Mouse (Mus musculus): Measurements from ENCODE around the gene Rapgef5. TPM values are rescaled to one million over a fixed set of nuclear protein-coding genes. Genes with fewer than 3 reads are reported as not detected.
"Not testable (repeated sequence)": the region's sequence is repeated elsewhere in the genome, so short reads cannot be mapped to it uniquely, and the experiment has no call there.

Rapgef5 gene
- total RNA-seq, 2 experiments from 2014 or later, result 44.2 to 48.3 TPM

DNA sequence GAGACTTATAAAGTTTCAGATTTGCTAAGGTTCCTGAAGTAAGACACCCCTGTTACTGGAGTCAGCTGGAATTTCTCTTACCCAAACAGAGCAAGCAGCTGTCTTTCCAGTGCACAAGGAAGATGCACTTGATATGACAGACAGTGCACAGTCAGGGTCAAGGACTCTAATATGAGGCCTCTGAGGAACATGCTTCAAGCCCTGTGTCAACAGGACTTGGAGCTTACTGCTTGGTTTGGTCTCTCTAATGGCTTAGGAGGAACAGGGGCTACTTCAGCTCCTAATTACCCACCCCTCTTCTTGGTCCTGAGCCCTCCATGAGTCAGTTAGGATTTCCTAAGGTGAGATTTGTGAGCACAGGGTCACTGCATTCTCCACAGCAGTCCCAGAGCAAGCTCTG is 244.6 kb downstream of the Rapgef5 start:
- DNase-seq (ENCODE audit: low spot score in 2 of 2), result no peak

DNA sequence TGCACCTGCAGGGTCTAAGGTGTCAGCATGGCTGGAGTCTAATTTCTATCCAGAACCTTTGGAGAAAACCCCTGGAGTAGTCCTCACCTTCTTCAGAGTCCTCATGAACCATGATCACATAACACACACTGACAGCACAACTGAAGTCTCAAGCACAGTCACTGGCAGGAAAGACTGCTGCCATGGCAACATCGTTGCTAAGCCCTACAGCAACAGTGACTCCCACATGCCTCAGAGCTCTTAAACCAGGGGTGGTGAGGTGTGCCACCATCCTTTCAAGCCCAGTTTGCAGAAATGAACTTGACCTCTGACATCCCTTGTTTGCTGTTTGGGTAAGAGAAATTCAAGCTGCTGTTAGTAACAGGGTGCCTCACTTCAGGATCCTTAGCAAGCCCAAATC is 245.4 kb downstream of the Rapgef5 start:
- no peak for DNase-seq (ENCODE audit: low spot score in 2 of 2)

- DNase-seq (ENCODE audit: low spot score in 2 of 2), result no peak
Observed at GRCm38 (mm10) chr12:117763247-117763646, 247.0 kb downstream of the Rapgef5 start.

- DNase-seq (ENCODE audit: low spot score in 2 of 2), result peak in 1 of 2 experiments; percentile 46
Observed at GRCm38 (mm10) chr12:117764839-117765238, 248.6 kb downstream of the Rapgef5 start.

- DNase-seq (ENCODE audit: low spot score in 2 of 2), result peak; percentile 20 to 53
Observed at GRCm38 (mm10) chr12:117769113-117769512, 252.8 kb downstream of the Rapgef5 start.

GRCm38 (mm10) chr12:117770211-117770610 is 253.9 kb downstream of the Rapgef5 start:
- no peak for DNase-seq (ENCODE audit: low spot score in 2 of 2)

GRCm38 (mm10) chr12:117771156-117771555 is 254.9 kb downstream of the Rapgef5 start:
- DNase-seq (ENCODE audit: low spot score in 2 of 2), result no peak

GRCm38 (mm10) chr12:117772638-117773037 is 256.4 kb downstream of the Rapgef5 start:
- DNase-seq (ENCODE audit: low spot score in 2 of 2), result peak; percentile 32 to 54

- no peak for DNase-seq (ENCODE audit: low spot score in 2 of 2)
Observed at GRCm38 (mm10) chr12:117776841-117777240, 260.6 kb downstream of the Rapgef5 start.

DNA sequence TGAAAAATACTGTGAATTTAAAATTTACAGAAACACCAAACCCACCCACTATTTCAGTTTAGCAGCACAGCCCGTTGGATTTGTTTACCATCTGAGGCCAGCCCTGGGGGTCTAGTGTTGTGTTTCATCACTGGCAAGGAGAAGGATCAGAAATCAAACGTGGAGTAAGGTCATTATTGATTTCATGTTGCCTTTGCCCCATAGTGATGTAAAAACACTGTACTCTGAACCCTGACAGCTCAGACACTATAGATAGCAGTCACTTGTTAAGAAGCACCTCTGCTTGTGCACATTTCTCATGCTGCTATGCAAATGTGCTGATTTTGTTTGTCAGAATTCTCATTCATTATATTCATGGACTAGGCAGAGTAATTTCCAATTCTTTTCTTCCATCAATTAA is 265.1 kb downstream of the Rapgef5 start:
- no peak for DNase-seq (ENCODE audit: low spot score in 2 of 2)

DNA sequence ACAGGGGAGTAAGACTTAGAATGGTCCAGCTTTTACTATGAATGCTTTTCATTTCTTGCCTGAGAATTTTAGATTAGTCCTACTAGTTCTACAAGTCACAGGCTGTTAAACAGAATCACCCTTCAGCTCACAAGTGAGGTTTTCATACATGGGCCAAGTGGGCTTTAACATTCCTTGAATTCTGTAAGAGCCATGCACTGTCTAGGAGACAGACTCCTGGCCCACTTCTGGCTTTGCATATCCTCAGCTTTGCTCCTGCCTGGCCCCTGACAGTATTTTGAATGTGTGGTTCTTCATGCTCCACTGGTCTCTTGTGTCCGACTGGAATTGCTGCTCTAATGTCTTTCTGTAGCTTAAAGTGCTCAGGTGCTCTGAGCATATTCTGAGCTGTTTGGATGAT is 267.1 kb downstream of the Rapgef5 start:
- DNase-seq (ENCODE audit: low spot score in 2 of 2), result no peak

- no peak for DNase-seq (ENCODE audit: low spot score in 2 of 2)
Observed at GRCm38 (mm10) chr12:117786621-117787020, 270.3 kb downstream of the Rapgef5 start.

- DNase-seq (ENCODE audit: low spot score in 2 of 2), result no peak
Observed at GRCm38 (mm10) chr12:117788513-117789011, 272.3 kb downstream of the Rapgef5 start.

DNA sequence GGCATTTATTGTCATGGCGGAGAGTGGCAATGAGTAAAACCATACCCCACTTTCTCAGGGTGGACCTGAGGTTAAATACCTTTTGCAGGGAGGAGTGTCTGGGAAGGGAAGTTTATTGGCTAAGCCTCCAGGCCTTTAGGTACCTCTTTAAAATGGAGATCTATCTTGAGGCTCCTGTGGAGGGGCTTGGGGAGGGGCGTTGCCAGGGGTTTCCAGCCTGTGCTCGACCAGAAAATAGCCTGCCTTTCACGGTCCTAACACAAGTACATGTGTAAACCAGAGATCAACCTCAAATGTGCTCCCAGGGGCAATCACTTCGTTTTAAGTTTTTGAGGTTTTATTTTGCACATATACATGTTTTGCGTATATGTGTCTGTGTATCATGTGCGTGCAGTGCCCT is 272.7 kb downstream of the Rapgef5 start:
- DNase-seq (ENCODE audit: low spot score in 2 of 2), result no peak

- DNase-seq (ENCODE audit: low spot score in 2 of 2), result no peak
Observed at GRCm38 (mm10) chr12:117795303-117795702, 279.0 kb downstream of the Rapgef5 start.

- not testable (repeated sequence) for DNase-seq (ENCODE audit: low spot score in 2 of 2)
Observed at GRCm38 (mm10) chr12:117803989-117804388, 287.7 kb downstream of the Rapgef5 start, which contains the start of gene Cdca7l. Cdca7l (plus strand) TSS chr12:117804289.

DNA sequence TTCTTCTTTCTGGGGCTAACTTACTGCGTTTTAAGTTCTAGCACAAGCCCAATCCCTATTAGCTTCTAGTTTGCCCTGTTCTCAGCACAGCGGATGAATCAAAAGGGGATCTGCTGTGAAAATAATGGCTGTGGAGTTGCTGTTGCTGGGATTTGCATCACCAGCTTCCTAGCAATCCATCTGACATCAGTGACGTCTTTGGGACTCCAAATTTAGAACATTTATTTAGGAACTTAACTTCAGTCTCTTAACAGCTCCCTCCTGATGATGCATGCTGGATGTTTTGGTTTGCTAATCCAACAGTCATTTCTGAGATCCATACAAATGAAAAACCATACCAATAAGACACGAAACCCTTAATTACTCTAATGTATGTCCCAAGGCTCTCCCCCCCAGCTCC is 289.3 kb downstream of the Rapgef5 start:
- DNase-seq (ENCODE audit: low spot score in 2 of 2), result no peak

DNA sequence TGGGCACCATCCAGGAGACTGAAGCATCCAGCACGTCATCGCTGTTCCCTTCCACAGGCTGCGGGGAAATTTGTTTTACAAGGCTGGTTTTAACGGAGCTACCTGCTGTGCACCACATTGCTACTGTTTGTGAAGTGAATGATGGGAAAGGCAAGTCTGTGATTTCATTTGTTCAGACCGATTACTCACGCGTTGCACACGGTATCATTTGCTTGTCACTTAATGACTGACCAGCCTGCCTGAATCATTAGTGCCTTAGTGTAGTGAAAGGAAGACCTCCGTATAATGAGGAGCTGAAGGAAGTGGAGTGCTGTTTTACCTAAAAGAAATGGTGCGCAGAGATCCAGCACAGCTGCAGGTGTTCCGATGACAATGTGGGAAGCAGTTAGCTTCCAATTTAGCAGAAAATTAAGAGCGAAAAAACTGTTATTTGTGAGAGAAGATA is 289.8 kb downstream of the Rapgef5 start:
- no peak for DNase-seq (ENCODE audit: low spot score in 2 of 2)

DNA sequence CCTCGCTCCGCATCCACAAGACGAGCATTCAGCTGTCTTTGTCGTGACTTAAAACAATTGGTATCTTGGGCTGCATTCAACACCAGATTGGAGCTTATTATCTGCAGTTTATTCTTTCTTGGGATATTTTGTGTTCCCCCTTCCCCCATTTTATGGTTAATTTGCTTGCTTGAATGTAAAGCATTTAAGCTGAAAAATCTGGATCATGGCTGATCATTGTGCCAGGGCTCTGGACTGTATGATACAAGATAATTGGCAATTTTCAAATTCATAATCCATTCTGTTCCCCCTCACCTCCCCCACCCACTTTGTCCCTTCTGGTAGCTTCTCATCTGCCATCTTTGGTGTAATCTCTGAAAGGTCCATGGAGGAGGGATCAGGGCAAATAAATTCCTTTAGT is 290.2 kb downstream of the Rapgef5 start:
- DNase-seq (ENCODE audit: low spot score in 2 of 2), result no peak

GRCm38 (mm10) chr12:117807637-117808036 is 291.4 kb downstream of the Rapgef5 start:
- DNase-seq (ENCODE audit: low spot score in 2 of 2), result no peak

- DNase-seq (ENCODE audit: low spot score in 2 of 2), result no peak
Observed at GRCm38 (mm10) chr12:117808355-117809326, 292.4 kb downstream of the Rapgef5 start.
